Mouse (Mus musculus) heart, adult 2 months (tissue): ENCODE measurements at regions not wholly inside any gene's neighbourhood (a gene's known extent, or its start where the extent isn't known, plus 50 kb on each side); places are given as distances from the start of the nearest gene placed in this dataset.
A peak's percentile ranks its signal among the peaks of the same experiment; 100 is the strongest.

ENCODE experiments used
- CTCF ChIP-seq: fragments of 200-600 bp; IDR thresholded peaks from 2 replicates; pipeline ENCODE4 v1.8.1; 2022; ENCODE audit warnings: antibody characterized with exemption, mild to moderate bottlenecking, moderate library complexity
- POLR2A ChIP-seq: fragments of 200-500 bp; IDR thresholded peaks from 2 replicates; pipeline ENCODE4 v1.6.1; 2011; ENCODE audit warnings: mild to moderate bottlenecking, low read depth, low read length, control low read depth; ENCODE audit not compliant: insufficient read depth

DNA sequence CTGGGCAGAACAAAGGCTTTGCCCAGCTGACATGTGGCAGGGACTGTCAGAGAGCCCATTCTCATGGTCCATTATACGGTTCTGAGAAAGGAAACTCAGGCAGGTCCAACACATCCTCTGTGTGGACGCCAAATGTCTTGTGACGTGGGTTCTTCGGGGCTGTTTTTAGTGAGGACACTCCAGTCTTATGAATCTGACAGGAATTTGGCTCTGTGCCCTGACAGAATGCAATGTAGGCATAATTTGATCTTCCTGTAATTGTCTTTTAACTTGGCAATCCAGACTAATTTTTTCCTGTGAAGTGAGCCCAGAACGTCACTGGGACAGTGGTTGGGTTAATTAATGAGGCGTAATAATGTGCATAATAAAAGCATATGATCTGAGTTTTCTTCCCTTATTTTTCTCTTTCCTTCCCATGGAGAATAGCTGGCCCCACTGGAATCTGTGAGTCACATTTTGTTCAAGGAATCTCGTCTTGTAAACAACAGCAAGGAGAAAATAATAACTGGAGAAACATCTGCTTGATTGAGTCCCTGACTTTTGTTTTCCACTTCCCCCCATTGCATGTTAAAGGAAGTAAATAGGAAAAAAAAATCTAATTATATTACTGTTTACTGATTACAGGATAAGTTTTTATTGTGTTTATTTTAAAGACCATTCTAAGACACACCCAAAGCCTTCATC lies 255.8 kb upstream of the 1700056E22Rik start:
- TF ChIP-seq CTCF (no peak), POLR2A (peak; percentile 52; the same call in 1 of the 2 replicates)
